Mouse (Mus musculus) fat pad, adult 2 months (tissue): ENCODE results near the gene Ccdc89.

ENCODE experiments used
- DNase-seq: peaks from one replicate; pipeline ENCODE4 v3.0.0-alpha.2; 2011; ENCODE audit warnings: low read depth, low spot score; ENCODE audit errors: extremely low read depth

Gene Ccdc89

GRCm38 (mm10) chr7:90473511-90473910 is 47.1 kb downstream of the Ccdc89 start:
- no peak for DNase-seq

- DNase-seq: peak; percentile 80
Observed at GRCm38 (mm10) chr7:90475793-90476312, 49.5 kb downstream of the Ccdc89 start, which contains the start of gene Tmem126b. TSS of gene Tmem126b (minus strand) at chr7:90476001.

GRCm38 (mm10) chr7:90476313-90477245 is 50.2 kb downstream of the Ccdc89 start, which contains the start of gene Dlg2:
TSS of gene Dlg2 (plus strand) at chr7:90476672.
- DNase-seq: no peak
